Mouse (Mus musculus): ENCODE measurements around the gene Neb. TPM values are rescaled to one million over a fixed set of nuclear protein-coding genes. Genes with fewer than 3 reads are reported as not detected.

Gene Neb
- polyA plus RNA-seq, 1 experiment from 2014 or later, result 0.64 TPM

GRCm38 (mm10) chr2:52224366-52224765 is 153.9 kb downstream of the Neb start:
- no peak overlapping the region for H3K4me3 ChIP-seq
- H3K9ac ChIP-seq (replicated peaks), result no peak overlapping the region
- H3K9me3 ChIP-seq, result no peaks in the 10 kb centered on the region
- no peaks in the 10 kb centered on the region for H3K36me3 ChIP-seq
- WGBS, result 69% methylated on average over 5 of the region's 5 CpGs
- no peak for ATAC-seq (ENCODE audit: low FRiP score, low read depth)
- no peaks in the 10 kb centered on the region for H3K4me1 ChIP-seq
- no peaks in the 10 kb centered on the region for H3K27me3 ChIP-seq
- H3K4me2 ChIP-seq (replicated peaks), result no peak overlapping the region
- no peak overlapping the region for H3K27ac ChIP-seq (replicated peaks)

- Histone ChIP-seq H3K9ac (replicated peaks) (no peak overlapping the region), H3K4me1 (no peaks in the 10 kb centered on the region), H3K27me3 (no peaks in the 10 kb centered on the region), H3K36me3 (no peaks in the 10 kb centered on the region), H3K4me2 (replicated peaks) (no peak overlapping the region), H3K4me3 (no peak overlapping the region), H3K27ac (replicated peaks) (no peak overlapping the region), H3K9me3 (no peaks in the 10 kb centered on the region)
- no peak for ATAC-seq (ENCODE audit: low FRiP score, low read depth)
- WGBS, result 51% methylated on average over 8 of the region's 8 CpGs
Observed at GRCm38 (mm10) chr2:52220074-52220473, 158.2 kb downstream of the Neb start.

- no peak for ATAC-seq (ENCODE audit: low FRiP score, low read depth)
- Histone ChIP-seq H3K4me3 (no peak overlapping the region), H3K9me3 (no peaks in the 10 kb centered on the region), H3K36me3 (no peaks in the 10 kb centered on the region), H3K9ac (replicated peaks) (no peak overlapping the region), H3K27me3 (no peaks in the 10 kb centered on the region), H3K27ac (replicated peaks) (no peak overlapping the region), H3K4me1 (no peaks in the 10 kb centered on the region), H3K4me2 (replicated peaks) (no peak overlapping the region)
- WGBS, result 94% methylated on average over 8 of the region's 8 CpGs
Observed at GRCm38 (mm10) chr2:52215945-52216344, 162.3 kb downstream of the Neb start.

- WGBS, result 87% methylated on average over 11 of the region's 11 CpGs
- no peak for ATAC-seq (ENCODE audit: low FRiP score, low read depth)
- Histone ChIP-seq H3K9ac (replicated peaks) (no peak overlapping the region), H3K4me2 (replicated peaks) (no peak overlapping the region), H3K36me3 (no peaks in the 10 kb centered on the region), H3K27me3 (no peaks in the 10 kb centered on the region), H3K4me1 (no peaks in the 10 kb centered on the region), H3K4me3 (no peak overlapping the region), H3K27ac (replicated peaks) (no peak overlapping the region), H3K9me3 (no peaks in the 10 kb centered on the region)
Observed at GRCm38 (mm10) chr2:52212561-52212961, 165.7 kb downstream of the Neb start.

GRCm38 (mm10) chr2:52211358-52211899 is 166.8 kb downstream of the Neb start:
- Histone ChIP-seq H3K4me2 (replicated peaks) (no peak overlapping the region), H3K9ac (replicated peaks) (no peak overlapping the region), H3K27me3 (no peaks in the 10 kb centered on the region), H3K9me3 (no peaks in the 10 kb centered on the region), H3K4me3 (no peak overlapping the region), H3K4me1 (no peaks in the 10 kb centered on the region), H3K27ac (replicated peaks) (no peak overlapping the region), H3K36me3 (no peaks in the 10 kb centered on the region)
- ATAC-seq (ENCODE audit: low FRiP score, low read depth), result no peak
- 69% methylated on average over 5 of the region's 5 CpGs for WGBS

- no peak for ATAC-seq (ENCODE audit: low FRiP score, low read depth)
- 96% methylated on average over 7 of the region's 7 CpGs for WGBS
- Histone ChIP-seq H3K4me1 (no peaks in the 10 kb centered on the region), H3K36me3 (no peaks in the 10 kb centered on the region), H3K9ac (replicated peaks) (no peak overlapping the region), H3K9me3 (no peaks in the 10 kb centered on the region), H3K4me3 (no peak overlapping the region), H3K27me3 (no peaks in the 10 kb centered on the region), H3K4me2 (replicated peaks) (no peak overlapping the region), H3K27ac (replicated peaks) (no peak overlapping the region)
Observed at GRCm38 (mm10) chr2:52210685-52211084, 167.6 kb downstream of the Neb start.

- Histone ChIP-seq H3K27ac (replicated peaks) (no peak overlapping the region), H3K4me1 (no peaks in the 10 kb centered on the region), H3K4me2 (replicated peaks) (no peak overlapping the region), H3K9ac (replicated peaks) (no peak overlapping the region), H3K4me3 (no peak overlapping the region), H3K27me3 (no peaks in the 10 kb centered on the region), H3K36me3 (no peaks in the 10 kb centered on the region), H3K9me3 (no peaks in the 10 kb centered on the region)
- ATAC-seq (ENCODE audit: low FRiP score, low read depth), result no peak
- WGBS, result 82% methylated on average over 4 of the region's 4 CpGs
Observed at GRCm38 (mm10) chr2:52204992-52205391, 173.3 kb downstream of the Neb start.

- Histone ChIP-seq H3K4me1 (no peaks in the 10 kb centered on the region), H3K9ac (replicated peaks) (no peak overlapping the region), H3K9me3 (no peaks in the 10 kb centered on the region), H3K4me3 (no peak overlapping the region), H3K4me2 (replicated peaks) (no peak overlapping the region), H3K36me3 (no peaks in the 10 kb centered on the region), H3K27ac (replicated peaks) (no peak overlapping the region), H3K27me3 (no peaks in the 10 kb centered on the region)
- 91% methylated on average over 6 of the region's 6 CpGs for WGBS
- no peak for ATAC-seq (ENCODE audit: low FRiP score, low read depth)
Observed at GRCm38 (mm10) chr2:52193629-52194028, 184.6 kb downstream of the Neb start.

GRCm38 (mm10) chr2:52179678-52180077 is 198.6 kb downstream of the Neb start:
- H3K9ac ChIP-seq (replicated peaks), result no peak overlapping the region
- no peak for ATAC-seq (ENCODE audit: low FRiP score, low read depth)
- H3K9me3 ChIP-seq, result no peaks in the 10 kb centered on the region
- 97% methylated on average over 1 of the region's 1 CpGs for WGBS
- H3K4me1 ChIP-seq, result no peaks in the 10 kb centered on the region
- H3K36me3 ChIP-seq, result no peaks in the 10 kb centered on the region
- H3K4me3 ChIP-seq, result no peak overlapping the region
- no peaks in the 10 kb centered on the region for H3K27me3 ChIP-seq
- H3K4me2 ChIP-seq (replicated peaks), result no peak overlapping the region
- H3K27ac ChIP-seq (replicated peaks), result no peak overlapping the region

- Histone ChIP-seq H3K4me2 (replicated peaks) (no peak overlapping the region), H3K27ac (replicated peaks) (no peak overlapping the region), H3K36me3 (no peaks in the 10 kb centered on the region), H3K9me3 (no peaks in the 10 kb centered on the region), H3K9ac (replicated peaks) (no peak overlapping the region), H3K27me3 (no peaks in the 10 kb centered on the region), H3K4me1 (no peaks in the 10 kb centered on the region), H3K4me3 (no peak overlapping the region)
- 92% methylated on average over 9 of the region's 9 CpGs for WGBS
- no peak for ATAC-seq (ENCODE audit: low FRiP score, low read depth)
Observed at GRCm38 (mm10) chr2:52177726-52178125, 200.5 kb downstream of the Neb start.

GRCm38 (mm10) chr2:52177184-52177583 is 201.1 kb downstream of the Neb start:
- Histone ChIP-seq H3K27ac (replicated peaks) (no peak overlapping the region), H3K4me2 (replicated peaks) (no peak overlapping the region), H3K9ac (replicated peaks) (no peak overlapping the region), H3K4me3 (no peak overlapping the region), H3K27me3 (no peaks in the 10 kb centered on the region), H3K36me3 (no peaks in the 10 kb centered on the region), H3K4me1 (no peaks in the 10 kb centered on the region), H3K9me3 (no peaks in the 10 kb centered on the region)
- 94% methylated on average over 7 of the region's 7 CpGs for whole genome bisulfite sequencing
- no peak for ATAC-seq (ENCODE audit: low FRiP score, low read depth)

GRCm38 (mm10) chr2:52176537-52176936 is 201.7 kb downstream of the Neb start:
- no peak for ATAC-seq (ENCODE audit: low FRiP score, low read depth)
- H3K4me2 ChIP-seq (replicated peaks), result no peak overlapping the region
- 78% methylated on average over 8 of the region's 8 CpGs for WGBS

GRCm38 (mm10) chr2:52174951-52175350 is 203.3 kb downstream of the Neb start:
- ATAC-seq (ENCODE audit: low FRiP score, low read depth), result no peak
- no peak overlapping the region for H3K27ac ChIP-seq (replicated peaks)
- H3K4me1 ChIP-seq, result no peaks in the 10 kb centered on the region
- 87% methylated on average over 4 of the region's 4 CpGs for WGBS
- H3K9ac ChIP-seq (replicated peaks), result no peak overlapping the region
- H3K9me3 ChIP-seq, result no peaks in the 10 kb centered on the region
- no peak overlapping the region for H3K4me3 ChIP-seq
- no peaks in the 10 kb centered on the region for H3K36me3 ChIP-seq
- no peak overlapping the region for H3K4me2 ChIP-seq (replicated peaks)
- no peaks in the 10 kb centered on the region for H3K27me3 ChIP-seq

More at GRCm38 (mm10) chr2:52176537-52176936, 201.7 kb downstream of the Neb start:
- Histone ChIP-seq H3K4me1 (no peaks in the 10 kb centered on the region), H3K27me3 (no peaks in the 10 kb centered on the region), H3K9me3 (no peaks in the 10 kb centered on the region), H3K27ac (replicated peaks) (no peak overlapping the region), H3K36me3 (no peaks in the 10 kb centered on the region), H3K9ac (replicated peaks) (no peak overlapping the region), H3K4me3 (no peak overlapping the region)
